Mouse (Mus musculus): Measurements from ENCODE around the gene Grm3. TPM values are rescaled to one million over a fixed set of nuclear protein-coding genes. Genes with fewer than 3 reads are reported as not detected.
A peak's percentile ranks its signal among the peaks of the same experiment; 100 is the strongest.

Gene Grm3
- polyA plus RNA-seq (2014; fragmentation: Nextera tagmentation; extraction: Ambion mirVana): 0.07 and 0.23 TPM in 2 replicates

DNA sequence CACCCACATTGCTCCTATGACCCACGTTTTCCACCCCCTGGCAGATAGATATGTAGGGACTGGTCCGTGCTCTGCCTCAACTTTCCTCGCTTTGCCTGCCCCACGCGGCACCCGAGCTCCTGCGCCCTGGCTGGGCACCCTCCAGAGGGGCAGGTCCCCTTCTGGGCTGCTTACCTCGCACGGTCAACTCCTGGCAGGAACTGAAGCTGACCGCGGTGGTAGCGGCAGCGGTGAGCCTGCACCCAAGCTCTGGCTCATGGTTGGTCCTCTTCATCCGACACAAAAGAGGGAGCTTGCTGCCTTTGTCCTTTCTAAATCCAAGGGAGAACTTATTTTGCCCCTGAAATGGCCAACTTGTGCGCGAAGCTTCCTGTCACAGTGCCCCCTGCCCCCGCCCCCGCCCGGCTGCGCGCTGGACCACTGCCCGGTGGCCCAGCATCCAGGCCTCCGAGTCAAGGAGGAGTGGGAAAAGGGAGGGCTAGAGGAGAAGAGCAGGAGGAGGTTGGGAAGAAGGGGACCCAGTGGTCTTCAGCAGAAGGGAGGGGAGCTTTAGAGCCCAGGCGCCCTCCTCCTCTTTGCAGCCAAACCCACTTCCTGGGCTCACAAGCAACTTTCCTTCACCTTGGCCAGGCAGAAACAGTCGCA, at the start of gene Grm3:
Gene Grm3 (minus strand): TSS at position 215 of the 645 bp plus-strand sequence.
- Histone ChIP-seq H3K27ac (ENCODE audit: low read depth) (no peak within 1 kb of the TSS), H3K36me3 (ENCODE audit: control insufficient read depth, insufficient read depth, low read length) (no peaks in the 10 kb centered on the region), H3K27me3 (replicated peaks; ENCODE audit: control insufficient read depth, insufficient read depth, low read length) (peaks cover 21% of the 10 kb centered on the region), H3K9me3 (ENCODE audit: control insufficient read depth, low read length) (no peaks in the 10 kb centered on the region), H3K4me3 (ENCODE audit: low read depth, low read length) (peak within 1 kb of the TSS; percentile 26), H3K9ac (ENCODE audit: low read length) (no peak within 1 kb of the TSS), H3K4me1 (replicated peaks; ENCODE audit: control insufficient read depth, insufficient read depth, low read length) (no peaks in the 10 kb centered on the region), H3K4me2 (ENCODE audit: low read length) (peak within 1 kb of the TSS; percentile 51)
- WGBS: 1% methylated on average over 25 of the region's 25 CpGs
- DNase-seq (ENCODE audit: low spot score) (peak; percentile 57), ATAC-seq (replicated peaks; ENCODE audit: low FRiP score, low TSS enrichment, low read depth) (peak; percentile 27)

DNA sequence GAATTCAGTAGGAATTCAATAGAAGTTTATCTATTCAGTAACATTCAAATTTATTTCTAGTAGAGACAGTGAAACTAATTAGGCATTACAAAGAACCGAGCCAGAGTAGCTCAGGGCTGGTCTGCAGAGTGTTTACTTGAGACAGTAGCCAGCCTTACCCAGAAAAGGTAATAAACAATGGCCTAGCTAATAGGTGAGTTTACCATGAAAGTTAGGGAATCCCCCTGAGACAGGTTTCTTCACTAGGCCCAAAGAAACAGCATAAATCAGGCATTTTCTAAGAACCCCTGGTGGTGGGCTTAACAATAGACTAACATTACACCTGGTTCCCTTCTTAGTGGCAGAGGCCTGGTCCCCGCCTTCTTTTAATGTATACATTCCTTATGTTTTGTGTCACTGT, 30.8 kb upstream of the Grm3 start:
- DNase-seq (ENCODE audit: low spot score) (no peak), ATAC-seq (replicated peaks; ENCODE audit: low FRiP score, low TSS enrichment, low read depth) (no peak)
- Histone ChIP-seq H3K4me2 (ENCODE audit: low read length) (no peak overlapping the region), H3K4me3 (ENCODE audit: low read depth, low read length) (no peak overlapping the region), H3K9me3 (ENCODE audit: control insufficient read depth, low read length) (no peaks in the 10 kb centered on the region), H3K36me3 (ENCODE audit: control insufficient read depth, insufficient read depth, low read length) (no peaks in the 10 kb centered on the region), H3K27ac (ENCODE audit: low read depth) (no peak overlapping the region), H3K27me3 (replicated peaks; ENCODE audit: control insufficient read depth, insufficient read depth, low read length) (no peaks in the 10 kb centered on the region), H3K9ac (ENCODE audit: low read length) (no peak overlapping the region), H3K4me1 (replicated peaks; ENCODE audit: control insufficient read depth, insufficient read depth, low read length) (no peaks in the 10 kb centered on the region)
- WGBS: 59% methylated on average over 2 of the region's 2 CpGs

DNA sequence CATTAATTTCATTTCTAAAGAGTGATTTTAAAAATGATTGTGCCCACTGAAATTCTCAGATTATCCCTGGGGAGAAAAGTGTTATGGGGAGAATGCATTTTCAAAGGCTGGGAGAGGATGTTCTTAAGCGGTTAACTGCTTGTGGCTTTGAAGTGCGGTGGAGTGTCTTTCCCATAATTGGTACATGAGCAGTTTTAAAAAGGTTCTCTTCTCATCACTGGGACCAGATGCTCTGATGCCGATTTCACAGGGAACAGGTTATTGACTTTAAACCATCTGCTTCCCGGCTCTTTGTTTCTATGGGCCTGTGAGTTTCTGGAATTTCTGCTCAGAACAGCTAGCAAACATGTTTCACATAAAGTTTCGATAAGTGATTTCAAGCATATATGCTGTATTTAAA, 23.2 kb upstream of the Grm3 start:
- Histone ChIP-seq H3K4me1 (replicated peaks; ENCODE audit: control insufficient read depth, insufficient read depth, low read length) (no peaks in the 10 kb centered on the region), H3K4me2 (ENCODE audit: low read length) (no peak overlapping the region), H3K9me3 (ENCODE audit: control insufficient read depth, low read length) (no peaks in the 10 kb centered on the region), H3K4me3 (ENCODE audit: low read depth, low read length) (no peak overlapping the region), H3K36me3 (ENCODE audit: control insufficient read depth, insufficient read depth, low read length) (no peaks in the 10 kb centered on the region), H3K9ac (ENCODE audit: low read length) (no peak overlapping the region), H3K27me3 (replicated peaks; ENCODE audit: control insufficient read depth, insufficient read depth, low read length) (no peaks in the 10 kb centered on the region), H3K27ac (ENCODE audit: low read depth) (no peak overlapping the region)
- WGBS: 88% methylated on average over 5 of the region's 5 CpGs
- DNase-seq (ENCODE audit: low spot score) (no peak), ATAC-seq (replicated peaks; ENCODE audit: low FRiP score, low TSS enrichment, low read depth) (no peak)

DNA sequence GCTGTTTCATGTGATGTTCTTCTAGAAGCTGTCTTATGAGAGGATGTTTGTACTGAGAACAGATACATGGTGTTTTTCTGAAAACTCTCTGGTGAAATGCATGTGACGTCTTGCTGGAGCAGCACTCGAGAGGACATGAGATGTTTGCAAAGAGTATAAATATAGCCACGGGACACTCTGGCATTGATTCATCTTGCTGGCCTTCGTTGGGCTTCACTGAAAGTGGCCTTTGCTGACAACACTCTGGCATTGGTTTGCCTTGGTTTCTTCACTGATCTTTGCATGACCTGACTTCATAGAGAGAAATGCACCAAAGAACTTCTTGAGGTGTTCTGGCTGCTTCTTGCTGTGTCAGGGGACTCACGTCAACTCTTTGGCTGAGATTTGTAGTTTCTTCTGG, 19.1 kb upstream of the Grm3 start:
- Histone ChIP-seq H3K9me3 (ENCODE audit: control insufficient read depth, low read length) (no peaks in the 10 kb centered on the region), H3K4me2 (ENCODE audit: low read length) (no peak overlapping the region), H3K4me1 (replicated peaks; ENCODE audit: control insufficient read depth, insufficient read depth, low read length) (no peaks in the 10 kb centered on the region), H3K27me3 (replicated peaks; ENCODE audit: control insufficient read depth, insufficient read depth, low read length) (no peaks in the 10 kb centered on the region), H3K36me3 (ENCODE audit: control insufficient read depth, insufficient read depth, low read length) (no peaks in the 10 kb centered on the region), H3K4me3 (ENCODE audit: low read depth, low read length) (no peak overlapping the region), H3K27ac (ENCODE audit: low read depth) (no peak overlapping the region), H3K9ac (ENCODE audit: low read length) (no peak overlapping the region)
- DNase-seq (ENCODE audit: low spot score) (no peak), ATAC-seq (replicated peaks; ENCODE audit: low FRiP score, low TSS enrichment, low read depth) (no peak)
- WGBS: 79% methylated on average over 5 of the region's 5 CpGs

DNA sequence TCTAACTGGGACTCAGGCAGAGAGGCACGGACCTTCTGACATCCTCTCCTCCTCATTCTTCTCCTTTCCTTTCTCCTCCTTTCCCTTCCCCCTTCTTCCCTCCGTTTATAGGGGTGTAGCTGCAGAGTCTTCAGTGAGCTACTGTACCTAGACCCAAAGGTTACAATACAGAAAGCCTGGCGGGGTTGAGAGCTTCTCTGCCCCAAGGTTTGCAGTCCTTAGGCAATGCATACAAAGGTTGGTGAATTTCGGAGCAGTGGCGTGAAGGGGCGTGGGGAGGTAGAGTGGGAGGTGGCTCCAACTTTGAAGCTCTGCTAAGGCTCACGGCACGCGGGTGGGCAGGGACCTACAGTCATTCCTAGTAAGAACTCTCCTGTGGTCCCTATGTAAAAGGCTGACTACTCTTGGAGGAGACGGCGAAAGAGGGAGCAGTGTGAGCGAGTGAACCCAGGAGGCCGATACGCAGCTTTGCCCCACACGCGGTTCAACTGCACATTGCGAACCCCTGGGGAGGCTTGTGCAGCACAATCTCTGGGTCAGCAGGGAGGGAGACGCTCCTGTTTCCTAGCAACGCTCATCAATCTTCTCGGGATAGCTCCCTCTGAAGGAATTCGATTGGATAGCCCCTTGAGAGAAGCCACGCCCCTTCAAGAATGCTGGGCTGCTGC, 765 bp upstream of the Grm3 start:
- Histone ChIP-seq H3K4me2 (ENCODE audit: low read length) (peak overlapping the region; percentile 51), H3K36me3 (ENCODE audit: control insufficient read depth, insufficient read depth, low read length) (no peaks in the 10 kb centered on the region), H3K9me3 (ENCODE audit: control insufficient read depth, low read length) (no peaks in the 10 kb centered on the region), H3K27ac (ENCODE audit: low read depth) (no peak overlapping the region), H3K4me1 (replicated peaks; ENCODE audit: control insufficient read depth, insufficient read depth, low read length) (no peaks in the 10 kb centered on the region), H3K9ac (ENCODE audit: low read length) (no peak overlapping the region), H3K27me3 (replicated peaks; ENCODE audit: control insufficient read depth, insufficient read depth, low read length) (peaks cover 21% of the 10 kb centered on the region), H3K4me3 (ENCODE audit: low read depth, low read length) (peak overlapping the region; percentile 26)
- WGBS: under 1% methylated on average over 22 of the region's 22 CpGs
- DNase-seq (ENCODE audit: low spot score) (peak; percentile 76), ATAC-seq (replicated peaks; ENCODE audit: low FRiP score, low TSS enrichment, low read depth) (peak; percentile 78)

DNA sequence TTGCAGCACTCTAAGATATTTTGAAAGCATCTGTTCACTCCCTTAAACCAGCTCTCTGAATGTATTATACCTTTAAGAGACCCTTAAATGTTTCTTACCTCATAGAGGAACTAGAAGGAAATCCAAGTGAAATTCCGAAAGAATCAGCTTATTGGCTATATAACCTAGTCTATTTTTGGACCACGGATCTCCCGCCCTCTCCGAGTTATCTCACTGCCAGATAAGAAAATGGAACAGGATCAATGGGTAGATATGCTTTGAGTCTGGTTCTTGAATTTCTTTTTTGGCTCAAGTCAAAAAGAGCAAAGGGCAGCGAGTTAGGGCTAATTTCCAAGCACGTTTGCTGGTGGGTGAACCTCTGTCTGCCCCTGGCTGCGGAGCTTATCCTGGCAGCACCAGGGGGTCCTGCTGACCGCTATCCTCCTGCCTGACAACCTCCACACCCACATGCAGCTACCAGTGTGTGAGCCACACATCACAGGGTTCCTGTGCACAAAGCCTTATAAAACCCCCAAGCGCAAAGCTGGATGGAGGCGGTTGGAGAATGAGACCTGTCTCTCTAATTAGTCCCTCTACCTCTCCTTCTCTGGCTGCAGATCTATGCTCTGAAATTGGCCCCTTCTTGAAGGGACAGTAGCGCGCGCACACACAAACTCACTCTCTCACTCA, 549 bp downstream of the Grm3 start:
- Histone ChIP-seq H3K4me2 (ENCODE audit: low read length) (peak overlapping the region; percentile 51), H3K27me3 (replicated peaks; ENCODE audit: control insufficient read depth, insufficient read depth, low read length) (peaks cover 21% of the 10 kb centered on the region), H3K9me3 (ENCODE audit: control insufficient read depth, low read length) (no peaks in the 10 kb centered on the region), H3K4me3 (ENCODE audit: low read depth, low read length) (peak overlapping the region; percentile 26), H3K4me1 (replicated peaks; ENCODE audit: control insufficient read depth, insufficient read depth, low read length) (no peaks in the 10 kb centered on the region), H3K9ac (ENCODE audit: low read length) (no peak overlapping the region), H3K36me3 (ENCODE audit: control insufficient read depth, insufficient read depth, low read length) (no peaks in the 10 kb centered on the region), H3K27ac (ENCODE audit: low read depth) (no peak overlapping the region)
- no peak for ATAC-seq (replicated peaks; ENCODE audit: low FRiP score, low TSS enrichment, low read depth)
- WGBS: 8% methylated on average over 13 of the region's 13 CpGs
- DNase-seq (ENCODE audit: low spot score): no peak

DNA sequence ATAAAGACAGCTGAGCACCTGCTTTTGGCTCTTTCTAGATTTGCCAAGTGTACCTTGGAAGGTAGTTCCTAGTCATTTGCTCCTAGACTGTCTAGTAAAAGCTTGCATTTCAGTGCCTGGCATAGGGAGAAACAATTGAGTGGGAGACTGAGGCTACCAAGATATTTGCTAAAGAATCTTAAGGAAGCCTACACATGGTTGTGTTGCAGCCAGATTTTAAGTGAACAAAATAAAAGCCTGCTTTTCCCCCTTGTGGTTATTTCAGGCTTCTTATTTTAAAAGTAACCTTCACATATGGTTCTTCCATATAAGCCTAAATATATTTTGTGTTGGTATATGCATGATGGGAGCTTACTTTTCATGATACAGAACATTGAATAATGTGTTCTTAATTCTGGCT, 3.8 kb downstream of the Grm3 start:
- ATAC-seq (replicated peaks; ENCODE audit: low FRiP score, low TSS enrichment, low read depth) (no peak), DNase-seq (ENCODE audit: low spot score) (no peak)
- Histone ChIP-seq H3K36me3 (ENCODE audit: control insufficient read depth, insufficient read depth, low read length) (no peaks in the 10 kb centered on the region), H3K27me3 (replicated peaks; ENCODE audit: control insufficient read depth, insufficient read depth, low read length) (peaks cover 21% of the 10 kb centered on the region), H3K4me1 (replicated peaks; ENCODE audit: control insufficient read depth, insufficient read depth, low read length) (no peaks in the 10 kb centered on the region), H3K4me2 (ENCODE audit: low read length) (no peak overlapping the region), H3K9me3 (ENCODE audit: control insufficient read depth, low read length) (no peaks in the 10 kb centered on the region), H3K27ac (ENCODE audit: low read depth) (no peak overlapping the region), H3K9ac (ENCODE audit: low read length) (no peak overlapping the region), H3K4me3 (ENCODE audit: low read depth, low read length) (no peak overlapping the region)

DNA sequence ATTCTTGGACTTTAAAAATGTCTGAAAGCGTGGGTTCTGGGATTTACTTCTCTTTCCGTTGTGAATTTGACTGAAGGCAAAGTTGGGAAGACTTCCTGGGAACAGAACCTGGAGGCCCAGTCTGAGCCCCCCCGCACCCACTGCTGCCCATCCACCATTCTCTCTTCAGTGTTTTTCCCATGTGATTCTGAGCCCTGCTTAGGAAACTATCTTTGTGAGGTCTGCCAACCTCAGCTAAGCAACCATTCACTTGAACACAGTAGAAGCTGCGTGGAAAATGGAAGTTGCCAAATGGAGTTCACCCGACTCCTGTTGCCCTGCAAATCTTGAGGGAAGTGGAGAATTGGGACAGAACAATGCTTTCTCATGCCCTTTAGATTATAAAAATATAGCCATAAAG, 8.7 kb downstream of the Grm3 start:
- Histone ChIP-seq H3K36me3 (ENCODE audit: control insufficient read depth, insufficient read depth, low read length) (no peaks in the 10 kb centered on the region), H3K27ac (ENCODE audit: low read depth) (no peak overlapping the region), H3K4me3 (ENCODE audit: low read depth, low read length) (no peak overlapping the region), H3K4me1 (replicated peaks; ENCODE audit: control insufficient read depth, insufficient read depth, low read length) (no peaks in the 10 kb centered on the region), H3K9me3 (ENCODE audit: control insufficient read depth, low read length) (no peaks in the 10 kb centered on the region), H3K9ac (ENCODE audit: low read length) (no peak overlapping the region), H3K4me2 (ENCODE audit: low read length) (no peak overlapping the region), H3K27me3 (replicated peaks; ENCODE audit: control insufficient read depth, insufficient read depth, low read length) (no peaks in the 10 kb centered on the region)
- DNase-seq (ENCODE audit: low spot score): no peak
- no peak for ATAC-seq (replicated peaks; ENCODE audit: low FRiP score, low TSS enrichment, low read depth)
- WGBS: 85% methylated on average over 5 of the region's 5 CpGs

Data from intestine, embryonic 14.5 days (tissue).